Mouse (Mus musculus): ENCODE measurements around the gene Col4a1. TPM values are rescaled to one million over a fixed set of nuclear protein-coding genes. Genes with fewer than 3 reads are reported as not detected.

Gene Col4a1
- total RNA-seq, 2 experiments from 2014 or later, result 108 to 117 TPM

GRCm38 (mm10) chr8:11273506-11274158 is 39.0 kb downstream of the Col4a1 start:
- DNase-seq (ENCODE audit: low spot score in 2 of 2), result peak; percentile 71 to 88

- no peak for DNase-seq (ENCODE audit: low spot score in 2 of 2)
These were observed 40.4 kb downstream of the Col4a1 start for GRCm38 (mm10) chr8:11272205-11272604.

- DNase-seq (ENCODE audit: low spot score in 2 of 2), result no peak
These were observed 41.8 kb downstream of the Col4a1 start for GRCm38 (mm10) chr8:11270826-11271225.

- DNase-seq (ENCODE audit: low spot score in 2 of 2), result no peak
These were observed 43.9 kb downstream of the Col4a1 start for GRCm38 (mm10) chr8:11268753-11269152.

GRCm38 (mm10) chr8:11266471-11266870 is 46.2 kb downstream of the Col4a1 start:
- no peak for DNase-seq (ENCODE audit: low spot score in 2 of 2)

GRCm38 (mm10) chr8:11265971-11266370 is 46.7 kb downstream of the Col4a1 start:
- no peak for DNase-seq (ENCODE audit: low spot score in 2 of 2)

- DNase-seq (ENCODE audit: low spot score in 2 of 2), result no peak
These were observed 48.8 kb downstream of the Col4a1 start for GRCm38 (mm10) chr8:11263848-11264247.

- no peak for DNase-seq (ENCODE audit: low spot score in 2 of 2)
These were observed 50.4 kb downstream of the Col4a1 start for GRCm38 (mm10) chr8:11262031-11262735.

- DNase-seq (ENCODE audit: low spot score in 2 of 2), result no peak
These were observed 52.6 kb downstream of the Col4a1 start for GRCm38 (mm10) chr8:11259832-11260615.

GRCm38 (mm10) chr8:11258517-11259136 is 54.0 kb downstream of the Col4a1 start:
- DNase-seq (ENCODE audit: low spot score in 2 of 2), result no peak

- no peak for DNase-seq (ENCODE audit: low spot score in 2 of 2)
These were observed 55.3 kb downstream of the Col4a1 start for GRCm38 (mm10) chr8:11257079-11258017.

- no peak for DNase-seq (ENCODE audit: low spot score in 2 of 2)
These were observed 56.2 kb downstream of the Col4a1 start for GRCm38 (mm10) chr8:11256405-11256804.

GRCm38 (mm10) chr8:11255680-11256079 is 56.9 kb downstream of the Col4a1 start:
- DNase-seq (ENCODE audit: low spot score in 2 of 2), result no peak

- DNase-seq (ENCODE audit: low spot score in 2 of 2), result no peak
These were observed 57.6 kb downstream of the Col4a1 start for GRCm38 (mm10) chr8:11254914-11255530.

GRCm38 (mm10) chr8:11254510-11254909 is 58.1 kb downstream of the Col4a1 start:
- no peak for DNase-seq (ENCODE audit: low spot score in 2 of 2)

GRCm38 (mm10) chr8:11253556-11253955 is 59.1 kb downstream of the Col4a1 start:
- DNase-seq (ENCODE audit: low spot score in 2 of 2), result peak; percentile 86 to 90

- peak in 1 of 2 experiments; percentile 41 for DNase-seq (ENCODE audit: low spot score in 2 of 2)
These were observed 59.6 kb downstream of the Col4a1 start for GRCm38 (mm10) chr8:11253041-11253440.

GRCm38 (mm10) chr8:11252235-11252774 is 60.3 kb downstream of the Col4a1 start:
- no peak for DNase-seq (ENCODE audit: low spot score in 2 of 2)

- DNase-seq (ENCODE audit: low spot score in 2 of 2), result peak in 1 of 2 experiments; percentile 43
These were observed 62.5 kb downstream of the Col4a1 start for GRCm38 (mm10) chr8:11250149-11250548.
